Mouse (Mus musculus): ENCODE measurements around the gene Cdk18.

- TF ChIP-seq HCFC1 (IDR thresholded peaks at IDR 0.05; ENCODE audit: borderline replicate concordance, insufficient read depth, low read length), result no peak
- no peak for TF ChIP-seq ZC3H11A (IDR thresholded peaks at IDR 0.05; ENCODE audit: borderline replicate concordance, low read depth, low read length)
- no peak for TF ChIP-seq MAFK (IDR thresholded peaks at IDR 0.05; ENCODE audit: insufficient read depth, low read depth, low read length)
Observed at GRCm38 (mm10) chr1:132125803-132126405, 13.6 kb downstream of the Cdk18 start.
